13 mouse cellular contexts compared by ENCODE assay signal in the genomic region with DNA sequence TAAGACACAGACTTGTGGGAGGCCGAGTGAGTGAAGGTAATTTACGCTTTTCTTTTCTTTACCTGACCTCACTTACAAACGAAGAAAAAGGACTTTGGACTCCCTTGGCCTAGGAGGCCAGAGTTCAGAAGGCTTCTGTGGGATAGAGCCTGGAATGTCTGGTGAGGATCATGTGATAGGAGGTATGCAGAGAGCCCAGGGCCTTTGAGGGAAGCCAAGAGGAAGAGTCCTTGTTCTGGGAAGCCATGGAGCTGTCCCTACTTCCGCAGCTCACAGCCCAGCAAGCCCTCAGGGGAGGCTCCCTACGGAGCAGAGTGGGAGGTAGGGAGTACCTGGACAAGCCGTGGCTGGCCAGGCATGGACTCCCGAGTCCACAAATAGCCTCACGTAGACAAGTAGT. TPM values are rescaled to one million over a fixed set of nuclear protein-coding genes. Genes with fewer than 3 reads are reported as not detected.
A peak's percentile ranks its signal among the peaks of the same experiment; 100 is the strongest.
DNase-seq lines count a peak whose midpoint lies in the region; ATAC-seq and TF ChIP-seq lines count a peak whose summit lies in the region.
"Had no signal": no experiment of that assay in that cellular context is flagged by ENCODE, and none has a peak within 500 bp of the region (broad histone marks: within the 10 kb centered on the region; RNA-seq: fewer than 3 reads in every experiment).

No protein-coding gene starts in this region.

- peaks cover 53% of the 10 kb centered on the region for H3K4me1 ChIP-seq in heart, embryonic 15.5 days (replicated peaks)
- peaks cover 5% of the 10 kb centered on the region; the same call in 1 of the 2 replicates for H3K4me1 ChIP-seq in G1E (ENCODE audit: insufficient read depth, low read depth, low read length)
- H3K4me1 ChIP-seq in intestine, embryonic 16.5 days (ENCODE audit: control insufficient read depth, insufficient read depth, low read length): peaks cover 25% of the 10 kb centered on the region

- H3K27me3 ChIP-seq in heart, embryonic 15.5 days: no peaks in the 10 kb centered on the region
- H3K27me3 ChIP-seq in G1E (ENCODE audit: insufficient read depth, low read length): peaks cover 60% of the 10 kb centered on the region
- no peaks in the 10 kb centered on the region for H3K27me3 ChIP-seq in intestine, embryonic 16.5 days (replicated peaks; ENCODE audit: control insufficient read depth, insufficient read depth, low read length)
- H3K27me3 ChIP-seq: limb, embryonic 15.5 days had no signal

- no peaks in the 10 kb centered on the region for H3K9me3 ChIP-seq in heart, embryonic 15.5 days (replicated peaks)
- H3K9me3 ChIP-seq in G1E (replicated peaks): no peaks in the 10 kb centered on the region
- H3K9me3 ChIP-seq in intestine, embryonic 16.5 days (ENCODE audit: control insufficient read depth, low read length): no peaks in the 10 kb centered on the region
- H3K9me3 ChIP-seq: limb, embryonic 15.5 days; midbrain, embryonic 12.5 days had no signal

- H3K4me2 ChIP-seq in heart, embryonic 15.5 days: no peak overlapping the region
- H3K4me2 ChIP-seq in intestine, embryonic 16.5 days (ENCODE audit: low read depth, low read length): 0 out of 2 replicates have a peak overlapping the region, but pooled peaks have one; percentile 10
- H3K4me2 ChIP-seq: limb, embryonic 15.5 days; midbrain, embryonic 12.5 days had no signal

- H3K36me3 ChIP-seq in heart, embryonic 15.5 days: no peaks in the 10 kb centered on the region
- H3K36me3 ChIP-seq in G1E (replicated peaks): no peaks in the 10 kb centered on the region
- no peaks in the 10 kb centered on the region for H3K36me3 ChIP-seq in intestine, embryonic 16.5 days (ENCODE audit: control insufficient read depth, insufficient read depth, low read length)
- H3K36me3 ChIP-seq: limb, embryonic 15.5 days; midbrain, embryonic 12.5 days had no signal

- TF ChIP-seq CTCF in G1E (IDR thresholded peaks at IDR 0.05; ENCODE audit: low read depth, low read length): no peak

- no peak overlapping the region for H3K4me3 ChIP-seq in heart, embryonic 15.5 days
- no peak overlapping the region for H3K4me3 ChIP-seq in G1E (ENCODE audit: low read depth, low read length)
- no peak overlapping the region for H3K4me3 ChIP-seq in intestine, embryonic 16.5 days (ENCODE audit: low read length)
- H3K4me3 ChIP-seq: limb, embryonic 15.5 days; midbrain, embryonic 12.5 days had no signal

- WGBS in heart, embryonic 15.5 days: 38% methylated on average over 8 of the region's 8 CpGs
- WGBS in intestine, embryonic 16.5 days: 46% methylated on average over 8 of the region's 8 CpGs

- DNase-seq in heart, adult 18-20 months: no peak
- DNase-seq in G1E (ENCODE audit: low spot score): peak; percentile 0
- peak; percentile 72 to 85 for DNase-seq in kidney, postnatal 36 days
- DNase-seq in neural tube, embryonic 10.5 days (ENCODE audit: extremely low spot score, low spot score): no peak
- no peak for DNase-seq in embryo, embryonic 10.5 days (ENCODE audit: low spot score)
- DNase-seq: cerebellum, adult 18-20 months; gastrocnemius, postnatal 36 days had no signal

- H3K9ac ChIP-seq in heart, embryonic 15.5 days: no peak overlapping the region
- peak overlapping the region; percentile 34; the same call in 1 of the 2 replicates for H3K9ac ChIP-seq in intestine, embryonic 16.5 days (ENCODE audit: low read depth, low read length)
- H3K9ac ChIP-seq: limb, embryonic 15.5 days; midbrain, embryonic 12.5 days had no signal

- no peak for ATAC-seq in heart, embryonic 15.5 days (replicated peaks; ENCODE audit: insufficient number of reproducible peaks, insufficient read depth, low FRiP score, low read depth)
- ATAC-seq in G1E (ENCODE audit: extremely low read depth, insufficient number of reproducible peaks, low FRiP score, poor library complexity, severe bottlenecking): no peak
- ATAC-seq in intestine, embryonic 16.5 days: peak; percentile 68
- no peak for ATAC-seq in erythroid progenitor cell, adult 5-6 weeks (replicated peaks; ENCODE audit: low FRiP score, poor library complexity, severe bottlenecking)
- ATAC-seq: CD4-positive, CD25-positive, alpha-beta regulatory T cell, adult 4 months had no signal

- H3K27ac ChIP-seq in heart, embryonic 15.5 days: peak overlapping the region; percentile 94
- peak overlapping the region; percentile 81 for H3K27ac ChIP-seq in intestine, embryonic 16.5 days (ENCODE audit: low read length)
- H3K27ac ChIP-seq: limb, embryonic 15.5 days; midbrain, embryonic 12.5 days had no signal

RNA-seq across cellular contexts. Expression of a gene that starts 17.3 kb away (rescaled TPM):
- 109 and 125 TPM in 2 replicates for polyA plus RNA-seq in heart, embryonic 15.5 days (2015; fragmentation: Nextera tagmentation; extraction: Ambion mirVana)
- 10 to 100 TPM; 21.7 to 24.0 TPM for total RNA-seq in heart, adult 18-20 months (2021)
- total RNA-seq in G1E (2014; fragmentation: Nextera tagmentation) (not detected in 2 replicates), G1E (2017) (0.06 TPM in 1 of 2 replicates, not detected in the other)
- 0.04 and 0.06 TPM in 2 replicates for polyA plus RNA-seq in G1E (2012)
- 54.1 and 57.1 TPM in 2 replicates for polyA plus RNA-seq in intestine, embryonic 16.5 days (2015; fragmentation: Nextera tagmentation; extraction: Ambion mirVana)
- total RNA-seq in erythroid progenitor cell, adult 5-6 weeks (2015; ENCODE audit: low replicate concordance): not detected in 2 replicates
- total RNA-seq in erythroid progenitor cell, adult 5-6 weeks (2017; ENCODE audit: low replicate concordance): 0.26 TPM in 1 of 2 replicates, not detected in the other

RNA-seq across cellular contexts. Expression of a gene that starts 48.1 kb away (rescaled TPM):
- 21.3 and 28.7 TPM in 2 replicates for polyA plus RNA-seq in heart, embryonic 15.5 days (2015; fragmentation: Nextera tagmentation; extraction: Ambion mirVana)
- total RNA-seq in heart, adult 18-20 months (2021): 10 to 100 TPM; 21.3 to 23.5 TPM
- 33.4 and 45.3 TPM in 2 replicates for total RNA-seq in G1E (2014; fragmentation: Nextera tagmentation)
- total RNA-seq in G1E (2017): 22.7 and 29.5 TPM in 2 replicates
- polyA plus RNA-seq in G1E (2012): 26.4 and 27.1 TPM in 2 replicates
- 41.9 and 45.1 TPM in 2 replicates for polyA plus RNA-seq in intestine, embryonic 16.5 days (2015; fragmentation: Nextera tagmentation; extraction: Ambion mirVana)
- 1.1 and 2.5 TPM in 2 replicates for total RNA-seq in erythroid progenitor cell, adult 5-6 weeks (2015; ENCODE audit: low replicate concordance)
- 3.6 and 6.3 TPM in 2 replicates for total RNA-seq in erythroid progenitor cell, adult 5-6 weeks (2017; ENCODE audit: low replicate concordance)

RNA-seq across cellular contexts. Expression of a gene that starts 54.3 kb away (rescaled TPM):
- polyA plus RNA-seq in heart, embryonic 15.5 days (2015; fragmentation: Nextera tagmentation; extraction: Ambion mirVana): 11.1 and 16.2 TPM in 2 replicates
- total RNA-seq in heart, adult 18-20 months (2021): 10 to 100 TPM; 27.6 to 28.9 TPM
- total RNA-seq in G1E (2014; fragmentation: Nextera tagmentation) (23.8 and 24.6 TPM in 2 replicates), G1E (2017) (10.8 and 11.0 TPM in 2 replicates)
- polyA plus RNA-seq in G1E (2012): 93.9 and 135 TPM in 2 replicates
- 19.3 and 22.8 TPM in 2 replicates for polyA plus RNA-seq in intestine, embryonic 16.5 days (2015; fragmentation: Nextera tagmentation; extraction: Ambion mirVana)
- 2.5 TPM in 1 of 2 replicates, not detected in the other for total RNA-seq in erythroid progenitor cell, adult 5-6 weeks (2015; ENCODE audit: low replicate concordance)
- total RNA-seq in erythroid progenitor cell, adult 5-6 weeks (2017; ENCODE audit: low replicate concordance): 0.23 and 0.77 TPM in 2 replicates

Comparison
In these comparisons a context has a peak if more than half of its experiments do, and no peak if none do; other contexts are left out.
1. DNase-seq: peak in G1E (single experiment) and kidney, postnatal 36 days (2 of 2); none in heart, adult 18-20 months (0 of 2), neural tube, embryonic 10.5 days (single experiment) and embryo, embryonic 10.5 days (single experiment).
2. RNA of a gene that starts 17.3 kb away (total RNA-seq): 21.7 to 24.0 TPM in heart, adult 18-20 months; 0.06 TPM in G1E and 0.26 TPM in erythroid progenitor cell, adult 5-6 weeks; every median in the first group is over 10 times any median in the second.